Mouse (Mus musculus) frontal cortex, adult 2 months (tissue): Measurements from ENCODE around the gene Nlrp2. TPM values are rescaled to one million over a fixed set of nuclear protein-coding genes. Genes with fewer than 3 reads are reported as not detected.

Experiments used
- DNase-seq, 2 experiments: peaks; one replicate each; pipeline ENCODE4 v3.0.0; 2022; ENCODE audit warnings: low spot score in 1 of 2; ENCODE audit errors: extremely low spot score in 1 of 2
- polyA plus RNA-seq: library from polyadenylated mRNA; depleted of rRNA; stranded (reverse); fragments of >200 nt; gene quantifications from 2 replicates; pipeline ENCODE4 v1.2.3, GENCODE M21; 2012; rRNA removed

Nlrp2 gene
- polyA plus RNA-seq, result not detected in 2 replicates

GRCm38 (mm10) chr7:5350935-5351334, at the start of gene Nlrp2:
Nlrp2 (minus strand) TSS chr7:5351035.
- DNase-seq, result no peak

DNA sequence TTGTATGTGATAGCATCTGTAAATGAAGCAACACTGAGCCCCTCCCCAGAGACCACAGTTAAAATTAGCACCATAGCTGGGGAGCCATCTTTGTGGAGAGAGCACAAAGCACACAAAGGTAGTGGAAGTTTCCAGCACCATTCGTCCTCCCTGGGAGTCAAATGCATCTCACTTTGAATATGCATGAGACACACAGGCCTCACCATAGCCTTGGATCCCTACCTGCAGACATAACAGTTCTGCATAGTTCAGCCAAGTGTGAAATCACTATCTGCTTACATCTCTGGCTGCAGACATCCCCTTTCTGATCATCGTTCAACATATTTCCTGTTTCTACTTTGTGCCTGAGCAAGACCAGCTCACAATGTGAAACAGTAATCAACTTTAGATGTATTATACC, 15.9 kb upstream of the Nlrp2 start:
- DNase-seq, result no peak

DNA sequence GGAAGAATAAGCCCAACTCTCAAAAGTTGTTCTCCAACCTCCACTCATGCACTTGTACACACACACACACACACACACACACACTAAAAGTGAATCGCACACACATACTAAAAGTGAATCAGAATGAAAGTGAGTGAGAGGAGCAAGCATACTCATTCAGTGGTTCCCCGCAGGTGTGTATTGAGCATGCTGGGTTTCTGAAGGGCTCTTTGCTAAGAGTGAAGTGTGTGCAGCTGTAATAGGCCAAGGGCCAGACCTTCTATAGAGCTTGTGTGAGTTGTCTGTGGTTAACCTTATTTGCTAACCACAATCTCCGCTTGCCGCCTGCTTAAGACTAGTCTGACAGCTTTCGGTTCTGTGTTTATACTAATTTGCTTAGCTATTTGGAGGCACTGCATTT, 12.8 kb upstream of the Nlrp2 start:
- no peak for DNase-seq

- no peak for DNase-seq
These were observed 598 bp downstream of the Nlrp2 start, which contains the start of gene Gm5065 for GRCm38 (mm10) chr7:5350237-5350636. Gm5065 (plus strand) TSS chr7:5350537.

DNA sequence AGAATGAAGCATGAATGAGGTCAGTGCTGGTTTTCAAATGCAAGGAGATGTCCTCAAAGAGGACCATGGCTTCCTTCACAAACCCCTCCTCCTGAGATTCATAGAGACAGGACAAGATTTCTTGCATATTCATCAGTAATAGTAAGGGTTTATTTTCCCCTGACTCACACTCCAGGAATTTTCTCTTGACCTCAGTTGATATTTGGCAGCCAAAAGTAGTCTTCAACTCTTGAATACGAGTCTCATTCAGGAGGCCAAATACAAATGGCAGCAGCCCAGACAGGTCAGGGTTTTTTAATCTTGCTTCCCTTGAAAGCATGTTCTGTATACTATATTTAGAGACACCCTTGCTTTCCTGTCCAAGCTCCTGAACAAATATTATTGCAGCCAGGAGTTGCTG, 23.3 kb downstream of the Nlrp2 start:
- DNase-seq, result no peak

- DNase-seq, result no peak
These were observed 62.6 kb downstream of the Nlrp2 start for GRCm38 (mm10) chr7:5288281-5288680.

GRCm38 (mm10) chr7:5263051-5263450, 87.8 kb downstream of the Nlrp2 start:
- no peak for DNase-seq

Other genes starting within 250 kb of the Nlrp2 start
- gene Rfpl4, start 234.1 kb downstream of the Nlrp2 start, polyA plus RNA-seq, result not detected in 2 replicates
- 0.40 and 0.61 TPM in 2 replicates for gene Rasl2-9, start 225.1 kb downstream of the Nlrp2 start, polyA plus RNA-seq
- gene Vmn1r55, start 201.4 kb downstream of the Nlrp2 start, polyA plus RNA-seq, result not detected in 2 replicates
- gene Vmn1r56, start 154.3 kb downstream of the Nlrp2 start, polyA plus RNA-seq, result not detected in 2 replicates
- not detected in 2 replicates for gene Vmn1r57, start 132.5 kb downstream of the Nlrp2 start, polyA plus RNA-seq
- gene Gm5065, start 498 bp downstream of the Nlrp2 start, polyA plus RNA-seq, result not detected in 2 replicates
- gene Vmn1r58, start 62.4 kb upstream of the Nlrp2 start, polyA plus RNA-seq, result not detected in 2 replicates
- not detected in 2 replicates for gene Vmn1r59, start 105.7 kb upstream of the Nlrp2 start, polyA plus RNA-seq
- gene Vmn2r28, start 142.9 kb upstream of the Nlrp2 start, polyA plus RNA-seq, result not detected in 2 replicates
- not detected in 2 replicates for gene Vmn1r60, start 196.3 kb upstream of the Nlrp2 start, polyA plus RNA-seq